Mouse (Mus musculus): Measurements from ENCODE around the gene Phactr4.

Gene Phactr4

DNA sequence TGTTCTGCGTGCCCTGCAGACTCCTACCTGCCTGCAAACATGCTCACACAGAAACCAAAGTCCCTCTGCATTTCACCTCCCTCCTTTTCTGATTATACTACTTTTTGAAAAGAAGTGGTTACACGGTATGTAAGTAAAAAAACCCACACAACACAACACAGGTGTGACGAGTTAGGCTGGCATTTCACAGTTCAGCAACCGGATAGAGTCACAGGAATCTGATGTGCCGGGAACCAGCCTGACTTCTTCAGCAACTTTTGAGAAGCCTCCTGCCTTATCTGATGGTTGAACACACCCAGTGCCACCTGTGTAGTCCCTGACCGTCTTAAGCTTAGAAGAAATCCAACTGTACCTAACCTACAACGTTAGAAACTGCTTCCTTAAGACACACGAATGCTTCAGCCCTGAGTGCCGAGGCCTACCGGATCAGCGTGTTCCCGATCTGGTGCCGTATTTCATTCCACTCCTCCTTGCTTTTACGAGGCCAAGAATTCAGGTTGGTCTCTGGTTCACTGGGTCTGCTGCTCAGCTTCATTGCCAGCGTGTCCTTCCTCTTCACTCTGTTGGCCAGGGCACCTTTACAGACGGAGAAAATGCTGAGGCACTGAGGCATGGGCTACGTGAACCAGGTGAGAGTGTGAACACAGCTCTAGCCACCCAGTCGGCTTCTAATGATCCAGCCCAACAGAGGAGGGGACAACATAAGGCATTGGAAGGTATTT lies 54.6 kb downstream of the Phactr4 start:
- no peak for DNase-seq

DNA sequence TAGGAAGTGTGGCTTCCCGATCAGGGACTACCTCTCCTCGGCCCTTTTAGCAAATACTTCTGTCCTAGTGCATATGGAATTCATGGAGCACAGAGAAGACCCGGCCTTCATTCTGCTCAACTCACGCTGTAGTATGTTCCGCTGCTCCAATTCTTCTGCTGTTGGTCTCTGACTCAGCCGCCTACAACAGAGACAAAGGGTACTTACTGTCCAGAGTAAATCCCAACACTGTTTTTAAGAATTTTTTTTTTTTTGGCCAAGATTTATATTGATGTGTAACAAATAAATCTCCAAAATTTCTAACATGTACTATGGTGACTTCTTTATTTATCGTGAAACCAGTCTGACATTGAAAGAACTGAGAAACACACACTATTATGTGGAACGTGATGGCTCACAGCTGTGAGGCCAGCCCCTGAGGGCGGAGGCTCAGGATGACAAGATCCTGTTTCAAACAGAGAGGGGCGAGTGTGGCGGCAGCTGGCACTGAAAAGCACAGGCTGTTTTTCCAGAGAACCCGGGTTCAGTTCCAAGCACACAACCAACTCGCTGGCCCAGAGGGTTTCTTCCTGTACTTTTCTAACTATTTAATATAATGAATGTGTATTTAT lies 56.7 kb downstream of the Phactr4 start:
- no peak for DNase-seq

DNA sequence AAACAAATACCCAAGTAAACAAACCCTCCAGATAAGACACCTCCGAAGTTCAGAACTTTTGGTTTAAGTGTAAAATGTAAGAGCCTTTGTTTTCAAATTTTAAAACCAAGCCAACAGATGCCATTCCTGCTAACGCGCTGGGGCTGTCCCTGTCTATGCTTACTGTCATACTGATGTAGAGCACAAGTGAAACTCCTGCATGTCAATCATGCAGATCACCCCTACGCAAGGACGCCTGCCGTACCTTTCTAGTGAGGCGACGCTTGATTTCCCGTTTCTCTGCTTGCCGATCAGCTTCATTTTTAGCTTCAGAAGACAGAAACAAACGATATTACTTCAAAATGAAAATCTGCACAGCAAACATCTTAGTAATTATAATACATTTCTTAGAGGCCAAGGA lies 58.8 kb downstream of the Phactr4 start:
- no peak for DNase-seq

DNA sequence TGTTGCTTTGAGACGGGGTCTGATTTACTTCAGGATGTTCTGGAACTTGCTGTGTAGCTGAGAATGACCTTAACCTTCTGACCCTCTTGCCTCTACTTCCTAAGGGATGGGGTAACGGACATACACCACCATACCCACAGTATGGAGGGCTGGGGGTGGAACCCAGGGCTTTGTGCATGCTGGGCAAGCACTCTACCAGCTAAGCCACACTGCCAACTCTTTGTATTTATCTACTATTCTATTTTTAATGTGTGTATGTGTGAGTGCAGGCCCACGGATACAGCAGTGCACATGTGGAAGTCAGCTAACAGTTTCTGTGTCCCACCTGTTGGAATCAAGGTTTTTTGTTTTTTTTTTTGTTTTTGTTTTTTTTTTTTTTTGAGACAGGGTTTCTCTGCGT lies 62.8 kb downstream of the Phactr4 start:
- DNase-seq: no peak

DNA sequence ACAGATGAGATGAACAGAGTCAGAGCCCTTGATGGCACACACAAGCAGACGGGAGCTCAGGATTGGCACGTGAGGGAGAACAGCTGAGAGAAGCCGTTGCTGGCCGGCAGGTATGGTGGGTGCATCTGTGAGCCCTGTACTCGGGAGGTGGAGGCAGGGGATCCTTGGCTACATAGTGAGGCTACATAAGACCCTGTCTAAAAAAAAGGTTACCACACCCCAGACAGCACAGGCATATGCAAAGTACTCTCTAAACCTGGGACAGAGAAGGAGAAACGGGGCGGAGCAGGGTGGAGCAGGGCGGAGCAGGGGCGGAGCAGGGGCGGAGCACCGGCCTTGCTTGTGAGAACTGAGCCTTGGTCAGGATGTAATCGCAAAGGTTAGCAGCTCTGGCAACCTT lies 66.1 kb downstream of the Phactr4 start:
- DNase-seq: peak; percentile 41 to 46

DNA sequence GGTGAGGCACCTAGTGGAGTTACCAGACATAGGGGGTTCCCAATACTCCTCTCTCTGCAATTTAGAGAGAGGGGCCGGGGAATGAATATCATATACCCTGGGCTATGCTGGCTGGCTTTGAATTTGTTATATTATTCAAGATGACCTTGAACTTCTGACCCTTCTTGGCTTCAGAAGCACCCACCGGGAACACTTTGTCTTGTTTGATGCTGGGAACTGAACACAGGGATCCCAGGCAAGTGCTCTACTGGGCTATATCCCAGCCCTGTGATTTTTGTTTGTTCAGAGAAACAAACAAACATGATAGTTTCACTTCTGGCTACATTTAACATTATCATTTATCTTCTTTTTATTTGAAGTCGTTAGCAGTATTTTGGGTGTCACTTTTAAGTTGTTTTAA lies 66.9 kb downstream of the Phactr4 start:
- DNase-seq: no peak

DNA sequence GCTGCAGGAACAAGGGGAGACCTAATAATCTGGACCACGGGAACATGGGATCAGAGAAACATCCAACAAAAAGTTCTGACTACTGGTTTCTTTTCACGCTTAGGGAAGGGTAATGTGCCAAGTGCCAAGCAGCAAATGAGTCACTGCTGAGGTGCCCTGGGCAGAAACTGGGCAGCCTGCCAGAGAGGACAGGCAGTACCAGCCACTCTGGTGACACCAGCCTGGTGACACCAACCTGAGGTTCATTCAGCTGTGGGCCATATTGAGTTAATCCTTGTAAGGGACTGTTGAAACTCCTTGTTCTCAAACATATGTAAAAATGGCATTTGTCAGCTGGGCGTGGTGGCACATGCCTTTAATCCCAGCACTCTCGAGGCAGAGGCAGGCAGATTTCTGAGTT lies 67.7 kb downstream of the Phactr4 start:
- no peak for DNase-seq

DNA sequence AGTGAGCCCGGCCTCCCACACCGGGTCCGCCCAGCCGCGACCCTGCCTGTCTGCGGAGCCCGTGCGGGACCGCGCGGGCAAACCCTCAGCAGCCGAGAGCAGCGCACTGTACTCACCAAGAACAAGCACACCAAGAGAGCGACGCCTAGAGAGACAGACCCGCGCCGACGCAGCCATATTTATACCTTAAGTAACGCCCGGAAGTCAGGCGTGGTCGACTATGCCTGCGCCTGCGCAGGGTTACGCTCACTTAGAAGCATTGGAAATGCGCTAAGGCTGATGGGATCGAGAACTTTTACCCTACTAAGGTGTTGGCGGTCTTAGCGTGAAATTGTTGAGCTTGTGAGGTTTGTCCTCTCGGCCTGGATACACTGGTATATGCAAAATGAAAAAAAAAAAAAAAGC lies 68.8 kb downstream of the Phactr4 start, which contains the start of gene Rcc1:
TSS of gene Rcc1 (minus strand) at position 125 of the 405 bp plus-strand sequence.
- peak; percentile 94 for DNase-seq

DNA sequence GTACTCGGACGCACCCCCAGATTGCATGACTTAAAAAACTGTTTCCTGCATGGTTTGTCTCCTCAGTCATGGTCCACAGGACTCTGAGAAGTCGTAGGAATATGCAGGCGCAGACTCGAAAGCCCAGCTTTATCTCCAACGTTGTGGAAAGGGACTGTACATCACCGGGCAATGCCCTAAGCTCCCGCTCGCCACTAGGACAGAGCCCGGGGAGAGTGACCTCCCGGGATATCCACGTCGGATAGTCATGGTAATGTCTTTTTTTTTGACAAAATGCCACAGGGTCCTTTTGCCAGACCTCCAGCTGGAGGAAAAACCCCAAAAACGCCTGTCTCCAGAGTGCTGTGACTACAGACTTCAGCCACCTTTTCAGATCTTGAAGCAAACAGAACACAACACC lies 69.5 kb downstream of the Phactr4 start:
- DNase-seq: peak; percentile 18 to 20

DNA sequence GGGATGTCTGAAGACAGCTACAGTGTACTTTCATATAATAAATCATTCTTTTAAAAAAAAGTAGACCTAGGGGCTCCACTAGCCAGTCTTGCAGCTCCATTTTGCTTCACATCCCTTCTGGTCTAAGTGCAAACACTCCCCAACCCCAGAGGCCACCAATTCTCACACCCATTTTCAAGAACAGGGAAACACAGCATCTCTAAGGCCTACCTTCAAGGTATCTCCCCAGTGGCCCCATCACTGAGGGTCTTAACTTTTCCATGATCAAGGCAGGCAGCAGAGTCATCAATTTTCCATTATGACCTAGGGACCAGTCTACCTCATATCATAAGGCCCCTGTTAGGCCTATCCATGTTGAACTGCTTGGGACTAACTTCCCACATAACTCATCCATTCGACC lies 70.9 kb downstream of the Phactr4 start:
- no peak for DNase-seq

DNA sequence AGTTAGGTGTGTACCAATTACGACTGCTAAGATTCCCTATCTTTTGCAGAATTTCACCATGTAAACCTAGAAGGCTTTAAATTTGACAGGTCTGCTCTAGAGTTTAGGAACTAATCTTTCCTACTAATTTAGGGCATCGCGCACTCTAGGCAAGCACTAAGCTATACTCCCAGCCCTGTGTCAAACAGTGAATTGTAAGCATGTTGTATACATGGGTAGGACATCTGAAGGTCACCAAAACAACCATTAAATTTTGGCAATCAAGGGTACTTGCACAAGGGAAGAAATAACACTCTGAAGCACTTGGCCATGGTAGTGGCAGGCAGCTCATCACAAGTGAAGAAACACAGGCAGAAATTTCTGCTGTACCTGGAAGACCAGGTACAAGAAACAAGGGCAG lies 71.4 kb downstream of the Phactr4 start:
- no peak for DNase-seq

DNA sequence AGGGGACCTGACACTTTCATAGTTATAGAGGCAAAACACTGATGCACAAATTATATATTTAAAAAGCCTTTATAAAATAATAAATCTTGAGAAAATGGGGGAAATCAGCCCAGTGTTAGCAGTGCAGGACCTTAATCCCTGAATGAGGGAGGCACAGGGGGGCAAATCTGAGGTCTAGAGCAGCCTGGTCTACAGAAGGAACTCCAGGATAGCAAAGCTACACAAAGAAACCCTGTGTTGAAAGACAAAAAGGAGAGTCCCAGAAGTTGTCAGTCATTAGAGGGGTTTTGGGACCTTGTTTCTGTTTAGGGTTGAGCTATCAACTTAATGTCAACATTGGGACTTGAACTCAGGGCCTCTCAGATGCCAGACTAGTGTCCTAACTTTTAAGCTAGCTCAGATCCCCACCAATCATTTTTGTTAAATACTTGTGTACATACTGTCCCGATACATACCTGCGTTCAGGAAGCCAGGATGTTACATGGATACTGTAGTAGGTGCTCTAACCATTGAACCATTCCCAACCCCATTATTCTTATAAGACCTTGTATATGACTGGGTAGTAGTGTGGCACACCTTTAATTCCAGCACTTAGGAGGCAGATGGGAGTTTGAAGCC lies 72.1 kb downstream of the Phactr4 start:
- no peak for DNase-seq

DNA sequence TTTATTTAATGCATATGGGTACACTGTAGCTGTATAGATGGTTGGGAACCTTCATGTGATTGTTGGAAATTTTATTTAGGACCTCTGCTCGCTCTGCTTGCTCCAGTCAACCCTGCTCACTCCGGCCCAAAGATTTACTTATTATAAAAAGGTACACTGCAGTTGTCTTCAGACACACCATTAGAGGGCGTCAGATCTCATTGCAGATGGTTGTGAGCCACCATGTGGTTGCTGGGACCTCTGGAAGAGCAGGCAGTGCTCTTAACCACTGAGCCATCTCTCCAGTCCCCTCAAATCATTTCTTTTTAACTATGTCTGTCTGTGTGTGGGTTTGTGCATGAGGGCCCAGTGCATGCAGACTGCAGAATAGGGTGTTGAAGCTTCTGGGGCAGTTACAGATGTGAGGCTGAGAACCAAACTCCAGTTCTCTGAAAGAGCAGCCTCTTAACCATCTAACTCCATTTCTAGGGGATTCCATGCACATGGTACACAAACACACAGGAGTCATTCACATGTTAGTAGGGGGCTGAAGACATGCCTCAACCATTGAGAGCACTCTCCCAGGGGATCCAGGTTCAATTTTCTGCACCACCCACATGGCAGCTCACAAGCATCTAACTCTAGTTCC lies 72.7 kb downstream of the Phactr4 start:
- DNase-seq: no peak

DNA sequence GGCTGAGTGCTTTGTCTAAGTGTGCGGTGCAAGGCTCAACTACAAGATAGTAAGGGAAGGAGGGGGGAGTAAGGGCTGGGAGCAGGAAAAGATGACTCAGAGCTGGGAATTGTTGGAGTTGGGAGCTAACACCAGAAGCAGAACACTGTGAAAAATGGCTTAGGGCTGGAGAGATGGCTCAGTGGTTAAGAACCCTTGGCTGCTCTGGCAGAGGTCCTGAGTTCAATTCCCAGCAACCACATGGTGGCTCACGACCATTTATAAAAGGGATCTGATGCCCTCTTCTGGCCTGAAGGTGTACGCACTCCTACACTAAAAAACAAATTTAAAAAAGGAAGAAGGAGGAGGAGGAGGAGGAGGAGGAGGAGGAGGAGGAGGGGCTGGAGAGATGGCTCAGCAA lies 75.6 kb downstream of the Phactr4 start:
- DNase-seq: no peak

DNA sequence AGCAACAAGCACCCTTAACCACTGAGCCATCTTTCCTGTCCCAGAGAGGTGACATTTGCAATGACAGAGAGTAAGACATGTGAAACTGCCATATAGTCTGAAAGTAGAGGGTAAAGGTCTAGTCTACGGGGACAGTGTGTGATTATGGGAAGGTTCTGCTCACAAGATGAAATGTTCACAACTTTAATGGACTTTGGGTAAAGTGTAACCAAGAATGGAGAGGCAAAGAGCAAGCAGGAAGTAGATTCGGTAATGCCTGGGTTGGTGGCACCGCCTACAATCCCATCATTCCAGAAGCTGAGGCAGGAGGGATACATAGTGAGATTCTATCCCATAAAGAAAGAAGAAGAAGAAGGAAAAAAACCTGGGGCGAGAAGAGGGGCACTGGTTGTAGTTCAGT lies 76.0 kb downstream of the Phactr4 start:
- DNase-seq: no peak

DNA sequence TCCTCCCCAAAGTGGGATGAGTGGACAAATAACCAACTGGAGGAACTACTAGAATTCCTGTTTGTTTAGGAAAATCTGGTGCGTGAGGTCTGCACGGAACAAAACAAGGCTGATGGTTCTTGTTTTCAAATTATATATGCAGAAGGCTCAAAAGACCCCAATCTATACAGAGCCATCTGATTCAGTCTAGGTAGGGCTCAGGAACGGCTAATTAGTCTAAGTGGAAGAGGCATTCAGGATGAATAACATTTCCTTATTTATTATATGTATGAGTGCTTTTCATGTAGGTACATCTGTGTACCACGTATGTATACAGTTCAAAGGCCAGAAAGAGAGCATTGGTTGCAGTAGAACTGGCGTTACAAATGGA lies 76.5 kb downstream of the Phactr4 start:
- no peak for DNase-seq

DNA sequence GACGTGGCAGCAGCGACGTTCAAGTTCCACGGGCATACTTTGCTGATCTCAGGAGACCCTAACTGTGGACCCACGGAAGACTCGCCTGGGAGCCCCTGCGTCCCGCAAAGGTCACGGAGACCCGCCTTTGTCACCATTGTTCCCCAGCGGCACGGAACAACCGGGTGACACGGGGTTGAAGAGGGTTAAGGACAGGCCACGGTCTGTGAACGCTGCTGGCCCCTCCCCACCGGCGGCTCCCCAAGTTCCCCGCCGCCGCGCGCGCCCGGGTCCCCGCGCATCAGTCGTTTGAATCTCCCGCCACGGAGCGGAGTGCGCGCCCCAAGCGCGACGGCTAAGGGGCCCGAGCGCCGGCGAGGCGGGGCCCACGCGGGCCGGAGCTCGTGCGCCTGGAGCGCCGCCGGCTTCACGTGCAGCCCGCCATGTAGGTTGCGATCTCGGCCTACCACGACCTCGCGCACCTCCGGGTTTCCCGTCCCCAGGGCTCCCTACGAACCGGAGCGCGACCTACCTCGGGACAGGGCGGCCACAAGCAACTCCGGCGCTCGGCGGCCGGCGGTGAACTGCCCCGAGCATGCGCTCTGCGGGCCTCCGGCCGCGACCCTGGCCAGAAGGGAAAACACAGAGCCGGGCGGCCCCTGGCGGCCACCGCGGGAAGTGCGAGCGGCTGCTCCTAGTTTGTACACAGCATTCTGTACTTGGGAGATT lies 77.0 kb downstream of the Phactr4 start:
- DNase-seq: peak; percentile 90 to 95

DNA sequence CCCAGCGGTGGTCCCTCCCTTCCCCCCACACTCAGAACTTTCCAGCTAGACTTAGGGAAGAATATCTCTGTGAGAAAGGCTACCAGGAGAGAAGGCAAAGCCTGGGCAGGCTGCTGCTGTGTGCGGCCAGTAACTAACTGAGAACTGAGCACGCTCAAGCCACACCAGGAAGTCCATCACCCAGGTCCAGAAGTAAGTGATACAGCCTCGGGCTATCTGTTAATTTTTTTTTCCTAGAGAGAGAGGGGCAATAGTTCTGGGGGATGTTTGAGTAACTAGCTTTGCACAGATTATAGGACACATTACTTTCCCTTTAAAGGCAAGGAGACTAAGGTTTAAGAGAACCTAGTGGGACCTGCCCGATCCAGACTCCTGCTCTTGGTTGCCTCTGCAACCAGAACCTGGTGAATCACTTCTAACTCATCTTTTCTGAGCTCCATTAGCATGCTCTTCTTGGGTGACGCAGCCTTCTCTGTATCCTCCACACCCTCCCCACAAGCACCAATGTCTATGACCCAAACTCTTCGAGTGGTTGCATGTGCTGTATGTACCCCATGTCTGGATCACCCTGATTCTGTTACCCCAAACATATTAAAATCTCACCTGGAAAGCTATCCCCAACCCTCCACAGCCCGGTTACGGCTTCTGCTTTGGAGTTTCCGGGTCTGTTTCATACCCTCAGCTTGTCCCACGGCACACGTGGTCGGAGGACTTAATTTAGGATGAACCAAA lies 77.7 kb downstream of the Phactr4 start:
- DNase-seq: no peak

DNA sequence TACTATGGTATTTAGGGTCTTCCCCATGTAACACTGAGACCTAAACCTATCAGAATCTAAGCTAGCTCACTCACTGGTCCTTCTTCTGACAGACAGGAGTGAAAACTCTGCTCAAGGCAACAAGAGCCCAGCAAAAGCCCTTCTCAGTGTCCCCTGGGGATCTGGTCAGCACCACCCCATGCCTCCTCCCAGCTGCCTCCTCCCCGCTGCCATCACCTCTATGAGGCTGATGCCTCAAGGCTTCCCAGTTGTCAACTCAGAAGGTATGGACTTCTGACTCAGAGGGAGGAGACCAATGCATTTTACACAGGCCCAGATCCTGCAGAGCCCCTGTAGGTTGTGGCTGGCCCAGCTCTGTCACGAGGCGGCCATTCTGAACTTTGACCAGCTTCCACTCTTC lies 80.8 kb downstream of the Phactr4 start:
- DNase-seq: no peak

DNA sequence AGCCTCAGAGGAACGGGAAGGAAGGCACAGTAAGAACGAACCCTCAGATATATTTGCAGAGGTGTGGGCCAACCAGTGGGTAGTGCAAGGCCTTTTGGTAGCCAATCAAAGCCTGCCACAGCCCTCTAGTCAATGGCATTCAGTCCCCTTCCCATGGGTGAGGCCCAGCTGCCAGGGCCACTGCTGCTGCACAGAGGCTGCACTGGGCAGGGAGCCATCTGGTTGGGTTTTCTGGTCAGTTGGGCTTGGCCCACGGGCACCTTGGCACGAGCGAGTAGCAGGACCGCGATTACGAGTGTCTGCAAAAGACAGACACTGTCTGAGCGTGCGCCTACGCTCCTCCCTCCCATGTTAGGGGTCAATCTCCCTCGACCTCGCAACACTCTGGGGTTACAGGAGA lies 83.3 kb downstream of the Phactr4 start:
- DNase-seq: no peak

DNA sequence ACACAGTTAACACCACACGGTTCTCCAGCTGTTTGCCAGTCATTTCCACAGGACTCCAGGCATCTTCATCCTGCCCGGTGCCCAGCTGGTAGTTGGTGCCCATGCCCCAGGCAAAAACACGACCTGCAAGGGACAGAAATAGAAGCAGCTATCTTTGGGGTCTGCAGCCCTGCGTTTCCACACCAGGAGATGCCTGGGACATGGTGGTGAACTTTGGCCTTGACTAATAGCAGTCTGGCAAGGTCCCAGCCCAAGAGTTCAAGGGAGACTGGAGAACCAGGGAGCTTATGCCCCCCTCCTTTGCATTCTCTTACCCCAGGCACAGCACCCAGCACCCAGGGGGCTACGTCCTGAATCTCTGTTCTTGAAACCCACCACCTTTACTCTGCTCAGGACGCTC lies 89.4 kb downstream of the Phactr4 start:
- DNase-seq: no peak

DNA sequence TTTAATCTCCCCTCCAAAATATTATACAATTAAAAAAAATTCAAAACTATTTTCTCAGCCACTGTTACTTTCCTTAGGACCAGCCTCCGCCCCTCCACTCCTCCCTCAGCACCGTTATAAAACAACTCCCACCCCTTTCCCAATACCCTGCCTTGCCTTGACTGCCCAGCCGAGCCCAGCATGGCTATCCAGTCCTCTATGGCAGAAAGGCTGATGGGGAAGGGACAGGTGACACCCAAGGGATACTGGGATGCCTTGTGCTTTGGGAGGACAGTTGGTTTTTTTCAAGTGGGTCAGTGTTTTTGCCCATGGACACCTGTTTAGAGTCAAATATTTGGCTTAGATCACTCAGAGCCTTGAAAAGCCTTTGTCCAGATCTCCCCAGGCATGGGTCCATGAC lies 90.3 kb downstream of the Phactr4 start:
- DNase-seq: no peak

All from thymus, postnatal 36 days (tissue).